Mouse (Mus musculus) central nervous system, embryonic 11.5 days (tissue): ENCODE data around the gene Opn4. TPM values are rescaled to one million over a fixed set of nuclear protein-coding genes. Genes with fewer than 3 reads are reported as not detected.

Experiments
- polyA plus RNA-seq: library from polyadenylated mRNA; depleted of rRNA; stranded (reverse); fragments of >200 nt; gene quantifications from 2 replicates; pipeline ENCODE4 v1.2.3, GENCODE M21; 2012; rRNA removed

Opn4 gene
- polyA plus RNA-seq: 0.12 and 0.16 TPM in 2 replicates

DNA sequence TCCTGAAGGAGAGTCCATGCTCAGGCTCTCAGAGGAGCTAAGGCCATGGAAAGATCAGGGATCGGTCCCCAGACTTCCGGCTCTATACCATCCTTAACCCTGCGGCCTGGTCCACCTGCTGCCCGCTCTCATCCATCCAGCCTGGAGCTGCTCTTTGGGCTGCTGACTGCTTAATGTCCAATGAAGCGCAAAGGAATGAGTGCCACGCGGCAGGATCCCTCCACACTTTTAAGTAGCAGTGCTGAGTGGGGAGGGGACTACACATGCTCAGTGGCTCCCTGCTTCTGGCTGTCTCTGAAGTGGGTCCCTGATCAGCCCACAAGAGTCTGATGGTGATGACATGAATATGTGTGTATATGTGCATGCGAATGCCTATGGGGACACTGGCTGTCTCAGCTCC is at the start of gene Opn4:
Gene Opn4 (minus strand): TSS at position 202 of the 400 bp plus-strand sequence.

DNA sequence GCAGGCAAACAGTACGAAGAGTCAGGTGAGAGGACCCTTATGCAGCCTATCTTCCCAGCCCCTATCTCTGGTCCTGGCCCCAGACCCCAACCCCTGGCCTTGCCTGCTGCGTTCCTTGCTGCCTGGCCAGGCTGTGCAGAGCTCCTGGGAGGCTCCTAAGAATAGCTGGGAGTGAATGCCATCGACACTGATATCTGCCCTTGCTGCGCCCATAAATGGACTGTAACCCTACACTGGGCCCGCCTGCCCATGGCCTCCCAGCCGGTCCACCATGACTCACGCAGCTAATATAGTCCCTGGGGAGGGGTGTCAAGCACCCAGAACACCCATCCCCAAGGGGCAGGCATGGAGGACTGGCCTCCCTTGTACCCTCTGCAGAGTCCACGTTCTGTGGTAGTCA is 11.4 kb downstream of the Opn4 start, which contains the start of gene Ldb3:
Gene Ldb3 (minus strand): TSS at position 185 of the 400 bp plus-strand sequence.

Other genes with a start within 250 kb of the Opn4 start
- not detected in 2 replicates for gene Fam25c, start 244.7 kb downstream of the Opn4 start, polyA plus RNA-seq
- 82.5 and 132 TPM in 2 replicates for gene Sncg, start 225.4 kb downstream of the Opn4 start, polyA plus RNA-seq
- gene Mmrn2, start 224.7 kb downstream of the Opn4 start, polyA plus RNA-seq: 4.0 and 5.0 TPM in 2 replicates
- gene Bmpr1a, start 96.8 kb downstream of the Opn4 start, polyA plus RNA-seq: 29.4 and 52.5 TPM in 2 replicates
- gene 9230112D13Rik, start 77.3 kb downstream of the Opn4 start, polyA plus RNA-seq: not detected in 2 replicates
- gene Ldb3, start 11.5 kb downstream of the Opn4 start, polyA plus RNA-seq: 1.8 and 6.4 TPM in 2 replicates
- 30.4 and 39.2 TPM in 2 replicates for gene Wapl, start 73.8 kb upstream of the Opn4 start, polyA plus RNA-seq
- gene Grid1, start 220.0 kb upstream of the Opn4 start, polyA plus RNA-seq: 1.1 and 1.3 TPM in 2 replicates